Mouse (Mus musculus) liver, adult 2 months (tissue): ENCODE data around the gene Gtf2a2.

ENCODE experiments used
- CTCF ChIP-seq: fragments of 200-500 bp; IDR thresholded peaks from 2 replicates; pipeline ENCODE4 v1.5.1; 2011; ENCODE audit warnings: low read depth, low read length, control low read depth
- POLR2A ChIP-seq: fragments of 200-500 bp; IDR thresholded peaks from 2 replicates; pipeline ENCODE4 v1.6.1; 2011; ENCODE audit warnings: low read length, control low read depth; ENCODE audit not compliant: insufficient read depth; ENCODE audit errors: extremely low read depth

GRCm38 (mm10) chr9:69986571-69986970, 25.8 kb upstream of the Gtf2a2 start:
- TF ChIP-seq CTCF, result no peak
- TF ChIP-seq POLR2A, result no peak
